Mouse (Mus musculus) erythroblast, embryonic 14.5 days (primary cell): ENCODE measurements around the gene Olfr206.

ENCODE experiments used
- GATA1 ChIP-seq: IDR thresholded peaks from 2 replicates; pipeline ENCODE4 v1.6.1; 2012; ENCODE audit warnings: low read length, inconsistent platforms, mixed read lengths
- TAL1 ChIP-seq: IDR thresholded peaks from 3 replicates; pipeline ENCODE4 v1.6.1; 2012; ENCODE audit warnings: low read length, inconsistent platforms, mixed read lengths

- TF ChIP-seq GATA1 (no peak), TAL1 (no peak)
Observed at GRCm38 (mm10) chr16:59393300-59393699, 44.3 kb upstream of the Olfr206 start.
